Mouse (Mus musculus): ENCODE results near the gene Abca1.
A peak's percentile ranks its signal among the peaks of the same experiment; 100 is the strongest.

Gene Abca1

DNA sequence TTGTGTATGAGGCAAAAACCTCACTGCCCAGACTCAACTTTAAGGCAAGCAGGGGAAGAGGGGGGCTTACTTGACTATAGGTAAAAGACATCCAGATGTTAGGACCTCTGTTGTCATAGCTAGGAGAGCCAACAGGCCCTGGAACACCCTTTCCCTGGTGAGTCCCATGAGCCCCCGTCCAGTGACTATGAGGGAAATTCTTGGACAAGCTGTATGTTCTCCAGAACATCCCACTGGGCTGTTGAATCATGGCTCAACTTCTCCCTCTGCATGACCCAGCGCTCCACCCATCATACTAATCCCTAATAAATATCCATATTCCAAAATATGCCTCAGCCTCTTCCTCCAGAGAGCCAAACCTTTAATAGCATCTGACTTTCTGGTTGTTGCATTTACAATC lies 76.6 kb downstream of the Abca1 start:
- no peak for DNase-seq (ENCODE audit: low spot score)

- no peak for DNase-seq (ENCODE audit: low spot score)
Measured at GRCm38 (mm10) chr4:53082451-53082850, 77.2 kb downstream of the Abca1 start.

DNA sequence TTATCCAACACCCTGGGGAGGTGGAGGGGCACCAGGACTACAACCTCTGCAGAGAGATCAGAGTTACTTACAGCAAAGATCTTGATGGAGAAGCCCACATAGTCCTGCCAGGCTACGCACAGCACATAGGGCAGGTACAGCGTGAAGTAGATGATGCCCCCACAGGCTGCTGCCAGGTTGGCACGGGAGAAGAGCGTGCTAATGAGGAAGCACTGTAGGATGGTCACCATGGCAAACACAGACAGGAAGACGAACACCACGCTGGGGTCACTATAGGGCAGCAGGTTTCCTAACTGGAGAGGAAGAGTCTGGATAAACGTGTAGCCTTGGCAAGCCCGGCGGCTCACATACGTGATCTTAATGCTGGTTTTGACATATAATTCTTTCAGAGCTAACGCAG lies 77.8 kb downstream of the Abca1 start:
- DNase-seq (ENCODE audit: low spot score) = no peak

DNA sequence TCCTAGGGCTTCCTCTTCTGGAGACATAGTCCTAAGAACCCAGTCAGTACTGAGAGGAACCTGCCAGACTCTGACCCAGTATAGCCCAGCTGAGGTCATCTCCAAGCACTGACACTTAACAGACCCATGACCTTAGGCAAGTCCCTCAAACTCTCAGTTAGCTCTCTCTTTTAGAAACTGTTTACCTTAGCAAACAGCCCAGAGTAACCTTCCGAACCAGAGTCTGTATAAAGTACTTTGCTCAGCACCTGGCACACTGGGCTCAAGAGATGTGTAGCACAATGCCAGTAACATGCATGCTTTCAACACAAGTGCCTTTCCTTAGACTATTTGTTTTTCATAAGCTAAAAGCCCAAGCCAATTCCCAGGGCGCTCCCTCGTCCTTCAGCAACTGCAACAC lies 79.4 kb downstream of the Abca1 start:
- no peak for DNase-seq (ENCODE audit: low spot score)

- DNase-seq (ENCODE audit: low spot score) = no peak
Measured at GRCm38 (mm10) chr4:53078793-53079310, 80.8 kb downstream of the Abca1 start.

DNA sequence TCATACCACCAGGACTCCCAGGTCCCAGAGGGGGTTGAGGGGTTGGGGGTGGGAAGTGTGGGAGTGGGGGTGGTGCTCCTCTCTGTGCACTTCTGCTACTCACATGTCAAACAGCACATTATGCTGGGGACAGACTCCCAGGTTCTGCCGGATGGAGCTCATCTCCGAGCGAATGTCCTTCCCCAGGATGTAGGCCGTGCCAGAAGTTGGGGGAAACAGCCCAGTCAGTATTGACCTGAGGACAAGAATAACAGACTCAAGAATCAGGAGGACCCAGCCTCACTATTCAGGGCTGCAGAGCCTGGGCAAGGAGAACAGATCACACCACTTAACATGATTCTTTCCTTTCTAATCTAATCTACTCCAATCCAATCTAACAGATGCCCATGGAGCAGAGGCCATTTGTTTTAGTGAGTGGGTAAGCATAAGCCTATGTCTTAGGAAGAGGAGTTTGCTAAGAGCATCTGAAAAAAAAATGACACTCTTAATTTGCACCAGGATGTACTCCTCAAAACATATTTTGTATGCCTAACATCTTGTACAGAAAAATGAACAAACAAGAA lies 82.8 kb downstream of the Abca1 start:
- DNase-seq (ENCODE audit: low spot score) = no peak

GRCm38 (mm10) chr4:53073025-53073424 lies 86.7 kb downstream of the Abca1 start:
- no peak for DNase-seq (ENCODE audit: low spot score)

GRCm38 (mm10) chr4:53062301-53063008 lies 97.2 kb downstream of the Abca1 start:
- no peak for DNase-seq (ENCODE audit: low spot score)

GRCm38 (mm10) chr4:53046238-53047022 lies 113.3 kb downstream of the Abca1 start:
- DNase-seq (ENCODE audit: low spot score) = peak; percentile 10

GRCm38 (mm10) chr4:53045807-53046206 lies 113.9 kb downstream of the Abca1 start:
- no peak for DNase-seq (ENCODE audit: low spot score)

DNA sequence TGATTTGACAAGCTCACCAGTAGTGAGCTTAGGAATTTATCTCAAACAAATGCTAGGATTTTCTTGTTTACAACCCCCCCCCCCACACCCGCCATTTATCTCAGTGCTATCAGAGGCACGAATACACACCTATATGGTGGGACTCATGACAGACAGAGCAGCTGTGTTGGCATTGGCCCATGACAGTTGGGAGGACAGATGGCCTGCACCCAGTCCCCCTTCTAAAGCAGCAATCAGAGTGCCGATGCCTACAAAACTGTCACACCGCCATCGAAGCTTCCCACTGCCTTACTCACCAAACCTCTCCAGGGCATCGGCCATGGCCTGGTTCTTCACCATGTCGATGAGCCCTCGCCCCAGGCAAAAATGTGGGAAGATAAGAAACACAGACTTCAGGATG lies 115.9 kb downstream of the Abca1 start:
- no peak for DNase-seq (ENCODE audit: low spot score)

DNA sequence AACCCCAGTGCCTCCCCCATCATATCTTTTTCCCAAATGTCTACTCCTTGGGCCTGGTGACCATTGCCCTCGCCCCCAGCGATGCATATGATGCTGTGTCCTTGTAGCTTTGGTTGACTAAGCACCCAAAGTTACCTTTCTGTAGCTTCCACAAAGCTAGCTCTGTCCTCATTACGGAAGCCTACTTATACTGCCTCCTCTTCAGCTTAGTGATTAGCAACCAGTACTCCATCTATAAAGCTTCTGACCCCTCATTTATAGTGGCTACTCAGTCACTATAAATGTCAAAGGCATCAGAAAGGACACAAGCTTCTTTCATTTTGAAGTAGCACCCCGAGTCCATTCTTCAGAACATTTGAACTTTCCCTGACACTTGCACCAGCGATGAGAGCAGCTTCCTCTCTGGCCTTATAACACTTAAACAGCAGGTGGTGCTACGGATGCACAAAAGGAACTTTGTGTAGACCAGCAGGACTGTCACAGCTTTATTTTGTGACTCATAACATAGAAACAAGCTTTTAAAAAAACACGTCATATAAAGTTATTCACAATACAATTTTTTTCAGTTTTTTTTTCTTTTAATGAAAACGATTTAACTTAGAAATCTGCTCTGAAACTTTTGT lies 129.3 kb downstream of the Abca1 start:
- DNase-seq (ENCODE audit: low spot score) = peak; percentile 77

GRCm38 (mm10) chr4:53027811-53028210 lies 131.9 kb downstream of the Abca1 start:
- no peak for DNase-seq (ENCODE audit: low spot score)

GRCm38 (mm10) chr4:53024397-53024796 lies 135.3 kb downstream of the Abca1 start:
- no peak for DNase-seq (ENCODE audit: low spot score)

- no peak for DNase-seq (ENCODE audit: low spot score)
Measured at GRCm38 (mm10) chr4:53023189-53023925, 136.3 kb downstream of the Abca1 start.

- no peak for DNase-seq (ENCODE audit: low spot score)
Measured at GRCm38 (mm10) chr4:53018392-53018791, 141.3 kb downstream of the Abca1 start.

- DNase-seq (ENCODE audit: low spot score) = no peak
Measured at GRCm38 (mm10) chr4:53015024-53015423, 144.7 kb downstream of the Abca1 start.

GRCm38 (mm10) chr4:53014421-53014820 lies 145.3 kb downstream of the Abca1 start:
- DNase-seq (ENCODE audit: low spot score) = no peak

DNA sequence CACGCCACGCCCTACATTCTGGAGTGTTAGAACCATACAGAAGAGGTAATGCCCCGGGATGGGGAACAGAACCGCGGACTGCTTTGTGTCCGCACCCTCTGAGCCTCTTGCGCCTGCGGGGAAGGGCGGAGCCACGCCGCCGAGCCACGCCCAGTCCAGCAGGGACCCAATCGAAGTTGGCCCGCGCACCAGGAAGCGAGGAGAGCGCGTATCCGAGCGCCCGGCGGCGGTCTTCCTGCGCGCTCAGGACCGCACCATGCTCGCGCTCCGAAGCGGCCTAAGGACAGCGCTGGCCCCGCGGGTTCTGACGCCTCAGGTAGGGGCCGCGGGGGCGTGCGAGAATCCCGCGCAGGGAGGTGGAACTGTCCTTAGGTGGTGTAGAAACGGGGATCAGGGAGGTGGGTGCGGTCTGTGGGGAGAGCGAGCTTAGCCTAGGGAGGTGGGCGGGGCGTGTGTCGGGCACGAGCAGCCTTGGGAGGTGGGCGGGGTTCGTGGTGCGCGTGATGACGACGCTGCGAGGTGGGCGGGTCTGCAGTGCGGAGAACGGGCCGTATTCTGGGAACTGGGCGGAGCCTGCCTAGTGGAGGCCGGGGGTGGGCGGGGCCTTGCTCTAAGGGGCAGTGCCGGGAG lies 147.8 kb downstream of the Abca1 start, which contains the start of gene Nipsnap3b:
TSS of gene Nipsnap3b (plus strand) at position 149 of the 630 bp plus-strand sequence.
- DNase-seq (ENCODE audit: low spot score) = peak; percentile 98

DNA sequence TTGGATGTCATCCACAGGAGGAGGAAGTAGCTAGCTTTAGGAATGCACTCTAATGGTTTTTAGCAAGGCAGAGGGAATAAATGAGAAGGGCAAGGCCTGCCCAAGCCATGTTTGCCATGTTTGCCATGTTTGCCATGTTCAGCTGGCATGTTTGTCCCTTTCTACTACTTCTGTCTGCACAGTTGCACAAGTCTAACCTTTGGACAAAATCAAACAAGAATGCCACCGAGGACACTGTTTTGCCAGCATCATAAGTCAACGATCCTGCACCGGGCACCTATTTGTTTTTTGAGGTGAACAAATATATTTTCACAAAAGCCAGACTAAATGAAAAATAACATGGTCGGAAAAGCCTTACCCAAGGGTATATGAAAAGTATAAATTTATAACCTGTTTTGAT lies 149.8 kb downstream of the Abca1 start:
- no peak for DNase-seq (ENCODE audit: low spot score)

GRCm38 (mm10) chr4:53009183-53009582 lies 150.5 kb downstream of the Abca1 start:
- peak; percentile 18 for DNase-seq (ENCODE audit: low spot score)
